Mouse (Mus musculus): ENCODE data around the gene Tm6sf2.

DNA sequence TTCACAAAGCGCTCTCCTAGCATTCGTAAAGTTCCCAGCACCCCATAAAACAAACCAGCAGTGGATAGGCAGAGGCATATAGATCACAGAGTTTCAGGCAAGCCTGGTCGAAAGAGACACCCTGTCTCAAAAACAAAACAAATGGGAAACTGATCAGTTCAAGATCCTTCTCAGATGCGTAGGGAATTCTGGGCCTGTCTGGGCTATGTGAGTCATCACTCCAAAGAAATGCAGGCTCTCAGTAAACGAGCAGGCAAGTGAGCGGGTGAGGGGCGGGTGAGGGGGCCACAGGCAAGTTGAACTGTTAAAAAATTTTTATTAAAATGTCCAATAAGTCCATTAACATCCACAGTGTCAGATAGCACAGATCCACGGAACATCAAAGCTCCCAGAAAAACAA, 20.1 kb downstream of the Tm6sf2 start:
- TF ChIP-seq NRF1 (IDR thresholded peaks at IDR 0.05; ENCODE audit: insufficient read depth, low read depth, low read length, poor library complexity, severe bottlenecking) (no peak), EP300 (IDR thresholded peaks at IDR 0.05; ENCODE audit: low read depth in 1 of 2, low read length in 2 of 2) (no peak), USF1 (IDR thresholded peaks at IDR 0.05; ENCODE audit: low read depth, low read length) (no peak), CTCF (IDR thresholded peaks at IDR 0.05 in 2 of 3, conservative IDR thresholded peaks at IDR 0.05 in 1 of 3; ENCODE audit: control insufficient read depth in 1 of 3, insufficient read depth in 1 of 3, low read depth in 2 of 3, low read length in 3 of 3, poor library complexity in 1 of 3, severe bottlenecking in 1 of 3) (no peak), MYC (IDR thresholded peaks at IDR 0.05; ENCODE audit: low read depth, low read length) (no peak), POLR2AphosphoS2 (IDR thresholded peaks at IDR 0.05; ENCODE audit: low read length) (no peak), ELF1 (IDR thresholded peaks at IDR 0.05; ENCODE audit: low read depth, low read length) (no peak), BHLHE40 (IDR thresholded peaks at IDR 0.05; ENCODE audit: borderline replicate concordance, low read depth, low read length) (no peak), ZC3H11A (IDR thresholded peaks at IDR 0.05; ENCODE audit: low read depth, low read length) (no peak), MEF2A (IDR thresholded peaks at IDR 0.05; ENCODE audit: extremely low read depth, insufficient replicate concordance, low read depth, low read length, poor library complexity, severe bottlenecking) (no peak)
